Mouse (Mus musculus): ENCODE data around the gene Cd300c2.
"Not testable (repeated sequence)": the region's sequence is repeated elsewhere in the genome, so short reads cannot be mapped to it uniquely, and the experiment has no call there.

The Cd300c2 gene

GRCm38 (mm10) chr11:115001474-115002040 is at the start of gene Cd300c2:
Gene Cd300c2, minus strand, starts transcription at chr11:115001880.
- no peak for DNase-seq (ENCODE audit: extremely low read depth, low read depth)

GRCm38 (mm10) chr11:115049282-115049895 is 47.7 kb upstream of the Cd300c2 start:
- DNase-seq (ENCODE audit: extremely low read depth, low read depth) = no peak

GRCm38 (mm10) chr11:115048259-115048658 is 46.6 kb upstream of the Cd300c2 start, which contains the start of gene Cd300ld3:
Gene Cd300ld3, minus strand, starts transcription at chr11:115048409.
- no peak for DNase-seq (ENCODE audit: extremely low read depth, low read depth)

GRCm38 (mm10) chr11:115037669-115038068 is 36.0 kb upstream of the Cd300c2 start, which contains the start of gene Cd300ld5:
Gene Cd300ld5, minus strand, starts transcription at chr11:115037769.
- DNase-seq (ENCODE audit: extremely low read depth, low read depth) = not testable (repeated sequence)

- DNase-seq (ENCODE audit: extremely low read depth, low read depth) = not testable (repeated sequence)
Measured at GRCm38 (mm10) chr11:115026912-115027311, 25.2 kb upstream of the Cd300c2 start, which contains the start of gene Cd300ld4. Gene Cd300ld4, minus strand, starts transcription at chr11:115027012.

GRCm38 (mm10) chr11:115016093-115016492 is 14.4 kb upstream of the Cd300c2 start, which contains the start of gene Cd300ld2:
Gene Cd300ld2, minus strand, starts transcription at chr11:115016193.
- not testable (repeated sequence) for DNase-seq (ENCODE audit: extremely low read depth, low read depth)

GRCm38 (mm10) chr11:115004070-115004469 is 2.4 kb upstream of the Cd300c2 start:
- no peak for DNase-seq (ENCODE audit: extremely low read depth, low read depth)

- no peak for DNase-seq (ENCODE audit: extremely low read depth, low read depth)
Measured at GRCm38 (mm10) chr11:114989793-114990192, 11.9 kb downstream of the Cd300c2 start, which contains the start of gene Cd300ld. Gene Cd300ld, minus strand, starts transcription at chr11:114989922.

- no peak for DNase-seq (ENCODE audit: extremely low read depth, low read depth)
Measured at GRCm38 (mm10) chr11:114981866-114982265, 19.8 kb downstream of the Cd300c2 start.

GRCm38 (mm10) chr11:114972726-114973125 is 29.0 kb downstream of the Cd300c2 start:
- DNase-seq (ENCODE audit: extremely low read depth, low read depth) = no peak

GRCm38 (mm10) chr11:114968752-114969207 is 32.9 kb downstream of the Cd300c2 start, which contains the start of gene Cd300c:
Gene Cd300c, minus strand, starts transcription at chr11:114969157.
- no peak for DNase-seq (ENCODE audit: extremely low read depth, low read depth)

GRCm38 (mm10) chr11:114965182-114965828 is 36.4 kb downstream of the Cd300c2 start:
- no peak for DNase-seq (ENCODE audit: extremely low read depth, low read depth)

- no peak for DNase-seq (ENCODE audit: extremely low read depth, low read depth)
Measured at GRCm38 (mm10) chr11:114960369-114960768, 41.3 kb downstream of the Cd300c2 start.
